Mouse (Mus musculus): ENCODE measurements around the gene Vwce.

The Vwce gene

DNA sequence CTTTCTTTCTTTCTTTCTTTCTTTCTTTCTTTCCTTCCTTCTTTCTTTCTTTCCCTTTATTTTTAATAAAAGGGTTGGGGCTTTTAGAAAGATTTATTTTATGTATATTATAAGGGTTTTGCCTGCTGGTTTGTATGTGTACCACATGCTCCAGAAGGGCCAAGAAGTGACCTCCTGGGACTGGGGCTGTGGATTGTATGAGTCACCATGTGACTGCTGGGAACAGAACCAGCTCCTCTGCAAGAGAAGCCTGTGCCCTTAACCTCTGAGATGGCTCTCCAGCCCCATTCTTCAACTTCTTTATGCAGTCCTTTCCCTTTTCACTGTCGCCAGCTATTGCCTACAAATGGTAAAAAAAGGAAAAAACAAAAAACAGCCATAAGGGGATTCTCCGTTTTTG, 11.6 kb downstream of the Vwce start:
- no peak for DNase-seq (ENCODE audit: low spot score)

DNA sequence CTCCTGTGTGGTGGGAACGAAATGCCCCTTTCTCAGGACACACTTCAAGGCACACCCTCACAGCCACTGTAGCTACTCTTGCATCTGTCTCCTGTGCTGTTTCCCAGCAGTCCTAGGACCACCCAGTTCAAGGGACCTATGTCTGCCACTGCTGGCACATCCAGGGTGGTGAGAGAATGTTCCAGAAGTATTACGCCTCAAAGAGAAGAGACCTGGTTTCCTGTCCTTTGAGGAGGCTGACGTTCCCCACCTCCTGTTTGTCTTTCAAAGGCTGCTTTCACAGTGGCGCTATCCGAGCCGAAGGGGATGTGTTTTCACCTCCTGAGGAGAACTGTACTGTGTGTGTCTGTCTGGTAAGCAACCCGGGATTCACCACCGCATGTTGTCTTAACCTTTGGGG, 14.1 kb downstream of the Vwce start:
- no peak for DNase-seq (ENCODE audit: low spot score)

DNA sequence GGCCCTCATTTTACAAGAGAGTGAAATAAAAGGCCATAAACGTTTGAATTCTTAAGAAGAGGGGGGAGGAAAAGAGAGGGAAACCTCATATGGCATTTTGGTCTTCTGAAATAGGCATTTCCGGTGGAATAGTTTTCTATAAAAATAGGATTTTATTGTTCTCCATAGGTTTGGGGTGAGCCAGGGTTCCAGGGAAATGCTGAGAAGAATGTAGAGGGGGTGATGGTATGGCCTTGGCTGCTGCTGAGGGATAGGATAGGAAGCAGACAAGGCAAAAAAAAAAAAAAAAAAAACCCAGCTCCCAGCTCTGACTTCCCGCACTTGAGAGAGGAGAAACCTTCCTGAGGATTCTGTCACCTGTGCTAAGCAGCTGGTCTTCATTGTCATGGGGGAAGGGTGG, 22.0 kb downstream of the Vwce start:
- no peak for DNase-seq (ENCODE audit: low spot score)

DNA sequence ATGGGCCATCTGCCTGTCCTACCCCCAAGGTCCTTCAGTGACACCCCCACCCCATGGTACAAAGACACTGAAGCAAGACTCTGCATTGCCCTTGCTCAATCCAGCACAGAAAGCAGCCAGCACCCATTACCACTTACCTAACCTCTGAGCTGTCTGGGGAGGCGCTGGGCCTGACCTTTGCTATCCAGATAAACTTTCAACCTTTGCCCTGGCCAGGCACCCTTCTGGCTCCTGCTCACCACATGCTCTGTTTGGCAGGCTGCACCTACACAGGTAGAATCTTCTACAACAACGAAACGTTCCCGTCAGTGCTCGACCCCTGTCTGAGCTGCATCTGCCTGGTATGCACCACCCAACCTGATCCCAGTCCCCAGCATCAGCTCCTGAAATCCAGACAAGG, 23.7 kb downstream of the Vwce start:
- no peak for DNase-seq (ENCODE audit: low spot score)

DNA sequence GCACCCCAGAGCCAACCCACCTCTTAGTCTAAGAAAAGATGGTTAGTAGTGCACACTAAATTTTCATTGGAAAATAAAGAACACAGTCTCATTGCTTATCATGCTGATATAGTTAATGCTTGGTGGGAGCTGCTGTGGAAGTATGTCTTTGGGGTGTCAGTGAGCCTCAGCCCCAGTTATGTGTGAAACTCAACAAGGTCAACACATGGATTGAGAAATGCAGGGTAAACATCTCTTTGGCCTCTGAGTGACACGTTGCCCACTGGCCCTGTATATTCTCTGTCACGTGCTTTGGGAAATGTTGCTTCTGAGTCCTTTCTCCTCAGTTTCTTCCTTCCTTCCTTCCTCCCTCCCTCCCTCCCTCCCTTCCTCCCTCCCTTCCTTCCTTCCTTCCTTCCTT, 24.4 kb downstream of the Vwce start:
- DNase-seq (ENCODE audit: low spot score): no peak

DNA sequence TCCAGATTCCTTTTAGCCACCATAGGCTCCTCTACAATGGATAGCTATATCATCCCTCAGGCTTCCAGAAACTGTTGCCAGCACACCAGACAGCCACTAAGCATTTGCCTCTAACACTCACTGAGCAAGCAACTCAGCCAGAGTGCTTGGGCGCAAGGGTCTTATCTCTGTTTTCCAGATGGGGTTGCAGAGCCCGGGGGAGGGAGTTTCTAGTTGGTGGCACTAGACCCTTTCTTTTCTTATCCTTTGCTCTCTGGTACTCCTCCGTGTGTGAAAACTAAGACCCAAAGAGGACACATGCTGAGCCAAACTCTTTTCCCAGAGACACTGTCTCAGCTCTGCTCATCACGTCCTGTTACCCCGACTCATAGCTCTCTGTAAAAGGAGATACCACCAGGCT, 27.4 kb downstream of the Vwce start:
- no peak for DNase-seq (ENCODE audit: low spot score)

DNA sequence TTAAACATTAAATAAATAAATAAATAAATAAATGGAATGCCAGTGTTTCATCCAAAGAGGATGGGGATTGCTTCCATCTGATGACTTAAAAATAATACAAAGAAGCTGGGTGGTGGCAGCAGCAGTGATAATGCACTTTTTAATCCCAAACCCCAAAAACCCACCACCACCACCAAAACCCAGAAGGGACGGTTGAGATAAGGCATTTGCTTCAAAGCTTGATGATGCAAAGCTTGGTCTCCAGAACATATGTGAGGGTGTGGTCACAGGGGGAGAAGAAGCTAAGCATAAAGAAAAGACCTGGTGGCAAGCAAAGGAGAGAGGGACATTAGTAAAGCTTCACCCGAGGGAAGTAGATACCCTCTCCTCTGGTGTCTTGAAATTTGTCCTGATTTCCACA, 27.9 kb downstream of the Vwce start:
- DNase-seq (ENCODE audit: low spot score): no peak

DNA sequence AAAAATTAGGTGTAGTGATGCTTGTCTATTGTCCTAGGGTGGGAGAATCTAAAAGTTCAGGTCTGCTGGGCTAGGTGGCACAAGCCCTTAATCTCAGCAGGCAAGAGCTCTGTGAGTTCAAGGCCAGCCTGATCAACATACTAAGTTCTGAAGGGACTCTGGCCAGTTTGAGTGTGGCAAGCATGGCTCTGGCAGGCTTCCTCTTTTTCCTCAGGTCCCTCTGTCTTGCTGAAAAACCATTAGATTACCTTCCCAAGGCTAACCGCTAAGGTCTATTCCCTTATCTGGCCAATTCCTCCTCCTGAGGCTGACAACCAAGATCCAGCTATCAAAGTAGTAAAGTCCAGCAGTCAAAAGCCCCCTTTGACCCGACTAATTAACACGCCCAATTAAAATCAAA, 28.7 kb downstream of the Vwce start:
- no peak for DNase-seq (ENCODE audit: low spot score)

DNA sequence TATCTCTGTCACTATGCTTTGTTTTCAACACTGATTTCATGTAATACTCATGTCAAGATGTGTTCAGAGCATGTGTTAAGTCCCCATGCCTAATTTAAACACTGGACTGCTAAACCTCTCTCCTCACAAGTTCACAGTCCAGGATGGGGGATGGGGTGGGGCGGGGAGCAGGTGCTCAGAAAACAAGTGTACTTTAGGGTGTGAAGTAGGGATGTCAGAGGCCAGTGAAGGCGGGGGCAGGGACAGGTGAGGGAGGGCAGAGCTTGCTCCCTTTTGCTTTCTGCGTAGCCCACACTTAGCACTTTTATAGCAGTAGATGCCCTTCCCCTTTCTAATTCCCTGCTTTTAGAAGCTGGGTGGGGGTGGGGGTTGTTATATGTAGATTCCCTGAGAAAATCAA, 31.1 kb downstream of the Vwce start:
- no peak for DNase-seq (ENCODE audit: low spot score)

DNA sequence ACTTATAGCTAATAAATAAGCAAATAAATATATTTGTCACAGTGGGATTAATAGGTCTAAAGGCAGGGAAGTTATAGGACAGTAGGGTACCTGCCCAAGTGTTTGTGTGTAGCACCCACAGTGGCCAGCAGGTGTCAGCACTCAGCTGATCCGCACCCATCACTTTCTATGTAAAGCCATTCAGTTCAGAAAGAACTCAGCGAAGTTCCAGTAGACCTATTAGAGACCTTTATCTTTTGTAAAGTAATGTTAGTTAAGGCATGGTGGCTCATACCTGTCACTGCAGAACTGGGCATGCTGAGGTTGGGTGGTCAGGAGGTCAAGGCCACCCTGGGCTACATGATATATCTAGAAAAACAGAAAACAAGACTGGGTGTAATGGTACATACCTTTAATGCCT, 31.5 kb downstream of the Vwce start:
- no peak for DNase-seq (ENCODE audit: low spot score)

DNA sequence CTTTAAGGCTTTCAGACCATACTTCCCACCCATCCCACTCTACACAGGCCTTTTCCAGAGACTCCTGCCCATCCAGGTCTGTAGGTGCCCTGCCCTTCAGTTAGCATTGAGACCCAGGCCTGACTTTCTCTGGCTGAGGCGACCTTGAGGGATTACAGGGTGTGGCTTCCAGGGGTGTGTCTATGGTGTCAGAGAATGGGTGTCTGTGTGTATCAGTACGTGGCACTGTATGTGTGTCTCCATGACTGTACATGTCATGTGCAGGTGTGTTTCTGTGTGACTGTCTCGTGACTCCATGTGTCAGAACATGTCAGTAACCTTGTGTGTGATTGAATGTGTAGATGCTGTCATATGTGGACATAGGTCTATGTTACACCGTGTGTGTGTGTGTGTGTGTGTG, 37.3 kb downstream of the Vwce start:
- no peak for DNase-seq (ENCODE audit: low spot score)

DNA sequence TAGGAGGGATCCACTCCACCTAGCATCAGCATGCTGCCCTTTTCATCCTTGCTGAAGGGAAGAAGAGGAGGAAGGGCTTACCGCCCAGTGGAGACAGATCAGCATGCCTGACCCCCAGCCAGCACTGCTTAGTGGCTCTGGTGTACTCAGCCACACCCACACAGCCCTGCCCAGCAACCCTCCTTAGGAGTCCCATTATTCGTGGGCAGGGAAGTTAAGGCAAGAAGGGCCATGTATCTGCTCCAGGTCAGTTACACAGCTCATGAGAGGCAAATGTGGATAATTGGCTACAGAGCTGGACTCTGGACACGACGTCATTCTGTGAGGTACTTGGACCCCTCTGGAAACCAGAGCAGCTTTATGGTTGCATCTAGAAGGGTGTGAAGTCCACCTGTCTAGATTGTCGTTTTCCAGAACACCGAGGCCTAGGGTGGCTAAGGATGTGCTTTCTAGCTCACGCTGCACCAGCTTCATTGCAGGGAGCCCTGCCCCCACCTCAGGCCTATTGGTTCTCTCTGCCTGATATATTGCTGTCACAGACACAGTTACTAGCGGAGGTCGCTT, 37.9 kb downstream of the Vwce start:
- no peak for DNase-seq (ENCODE audit: low spot score)

DNA sequence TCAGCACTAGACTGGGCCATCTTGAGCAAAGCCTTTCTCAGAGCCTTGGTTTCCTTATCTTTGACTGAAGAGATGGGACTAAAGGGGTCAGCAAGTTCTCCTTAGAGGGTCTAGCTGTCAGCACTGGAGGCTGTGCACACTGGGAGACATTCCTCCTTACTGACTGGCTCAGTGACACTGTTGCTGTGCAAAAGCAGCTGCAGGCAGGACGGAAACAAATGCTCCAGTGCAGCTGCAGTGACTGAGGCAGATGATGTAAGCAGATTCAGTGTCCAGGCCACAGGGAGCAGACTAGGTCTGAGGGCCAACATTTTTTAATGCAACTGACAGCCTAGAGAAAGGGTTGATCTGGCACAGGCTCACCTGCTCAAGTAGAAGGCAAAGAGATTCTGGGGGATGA, 39.3 kb downstream of the Vwce start:
- no peak for DNase-seq (ENCODE audit: low spot score)

DNA sequence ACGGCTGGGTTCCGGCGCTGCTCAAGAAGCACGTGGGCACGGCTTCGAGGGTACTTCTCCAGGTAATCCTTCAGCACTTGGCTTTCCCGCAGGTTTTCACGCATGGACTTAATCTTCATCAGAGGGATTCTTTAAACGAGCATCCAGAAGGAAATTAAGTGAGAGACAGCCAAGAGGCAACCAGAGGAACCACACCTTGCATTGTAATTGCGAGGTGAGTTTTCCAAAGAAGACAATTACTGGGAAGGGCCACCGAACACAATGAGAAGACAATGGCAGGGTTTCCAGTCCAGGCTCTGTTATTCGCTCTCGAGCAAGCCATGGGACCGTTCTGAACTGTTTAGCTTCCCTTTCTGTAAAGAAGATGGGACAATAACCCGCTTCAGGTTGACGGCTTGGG, 42.6 kb downstream of the Vwce start:
- DNase-seq (ENCODE audit: low spot score): no peak

DNA sequence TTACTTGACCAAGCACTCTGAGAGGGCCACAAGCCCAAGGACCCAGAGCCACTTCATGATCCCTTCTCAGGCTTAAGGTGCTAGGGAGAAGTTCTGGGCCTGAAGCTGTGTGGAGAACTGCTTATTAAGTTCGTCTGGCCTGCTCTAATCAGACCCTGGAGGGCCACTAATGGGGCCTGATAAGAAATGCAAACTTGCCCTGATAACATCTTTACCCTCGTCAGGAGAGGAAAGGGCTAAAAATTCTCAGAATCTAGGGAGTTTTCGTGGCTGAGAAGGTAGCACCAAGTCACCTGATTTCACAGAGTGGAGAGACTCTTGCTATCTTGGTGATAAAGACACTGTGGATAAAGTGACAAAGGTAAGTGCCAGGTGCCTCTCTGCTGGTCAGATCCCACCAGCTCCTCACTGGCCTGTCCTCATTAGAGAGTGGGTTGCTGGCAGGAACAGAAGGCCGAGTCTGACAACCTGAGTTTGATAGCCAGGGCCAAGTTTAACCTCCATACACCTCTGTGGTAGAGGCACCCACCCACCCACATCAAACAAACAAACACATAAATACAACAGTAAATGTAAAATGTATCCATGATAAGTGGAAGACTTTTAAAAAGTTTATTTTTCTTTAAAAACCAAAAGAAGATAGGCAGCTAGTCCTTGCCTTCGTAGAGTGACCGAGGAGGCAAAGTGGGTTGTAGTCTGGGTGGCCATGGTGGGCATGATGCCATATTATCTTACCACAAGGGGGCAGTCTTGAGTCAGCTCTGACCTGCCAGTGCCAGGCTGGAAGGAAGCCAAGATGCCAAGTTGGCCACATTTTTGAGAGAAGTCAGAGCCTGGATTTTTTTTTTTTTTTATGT, 44.1 kb downstream of the Vwce start, which contains the start of gene Pga5:
Pga5 (minus strand) TSS at position 157 of the 857 bp plus-strand sequence.
- DNase-seq (ENCODE audit: low spot score): peak; percentile 74

DNA sequence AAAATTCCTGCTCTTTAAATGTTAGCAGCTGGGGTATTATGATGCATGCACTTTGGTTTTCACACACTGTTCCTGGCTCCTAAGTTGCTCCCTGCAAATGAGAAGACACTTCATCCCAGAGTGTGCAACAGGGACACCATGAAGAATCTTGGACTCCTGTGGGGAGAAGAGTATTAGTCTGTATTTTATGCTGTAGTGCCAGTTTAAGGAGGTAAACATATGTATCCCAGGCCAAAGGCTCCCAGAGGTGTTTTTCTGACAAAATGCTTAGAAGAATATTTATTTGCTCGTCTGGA, 44.7 kb downstream of the Vwce start:
- DNase-seq (ENCODE audit: low spot score): no peak

DNA sequence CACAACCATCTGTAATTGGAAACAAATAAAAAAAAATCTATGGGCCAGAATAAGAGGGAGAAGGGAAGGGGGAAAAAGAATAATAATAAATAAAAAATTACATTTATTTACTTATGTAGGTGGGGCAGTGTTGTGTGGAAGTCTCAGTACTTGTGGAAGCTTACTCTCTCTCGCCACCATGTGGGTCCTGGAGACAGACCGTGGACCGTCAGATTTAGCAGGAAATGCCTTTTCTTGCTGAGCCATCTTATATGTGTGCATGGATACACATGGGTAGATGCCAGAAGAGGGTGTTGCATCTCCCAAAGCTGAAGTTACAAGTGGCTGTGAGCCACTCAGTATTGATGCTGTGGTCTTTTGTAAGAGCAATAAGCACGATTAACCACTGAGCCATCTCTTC, 47.6 kb downstream of the Vwce start:
- no peak for DNase-seq (ENCODE audit: low spot score)

DNA sequence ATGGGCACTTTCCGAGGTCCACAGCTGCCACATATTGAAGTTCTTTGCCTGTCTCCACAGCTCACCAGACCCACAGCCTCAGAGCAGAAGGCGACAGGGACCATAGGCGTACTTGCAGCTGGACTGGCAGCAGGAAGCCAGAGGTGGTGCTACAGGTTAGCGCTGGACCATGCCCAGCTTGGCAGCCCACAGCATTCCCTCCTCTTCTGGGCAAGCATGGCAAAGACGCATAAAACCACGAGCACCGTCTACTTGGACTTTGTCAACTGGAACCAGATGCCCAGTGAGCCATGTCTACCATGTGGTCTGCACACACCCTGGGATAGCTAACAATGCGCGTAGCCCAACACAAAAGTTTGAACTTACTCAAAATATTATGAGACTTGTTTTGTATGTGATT, 51.1 kb downstream of the Vwce start:
- DNase-seq (ENCODE audit: low spot score): no peak

DNA sequence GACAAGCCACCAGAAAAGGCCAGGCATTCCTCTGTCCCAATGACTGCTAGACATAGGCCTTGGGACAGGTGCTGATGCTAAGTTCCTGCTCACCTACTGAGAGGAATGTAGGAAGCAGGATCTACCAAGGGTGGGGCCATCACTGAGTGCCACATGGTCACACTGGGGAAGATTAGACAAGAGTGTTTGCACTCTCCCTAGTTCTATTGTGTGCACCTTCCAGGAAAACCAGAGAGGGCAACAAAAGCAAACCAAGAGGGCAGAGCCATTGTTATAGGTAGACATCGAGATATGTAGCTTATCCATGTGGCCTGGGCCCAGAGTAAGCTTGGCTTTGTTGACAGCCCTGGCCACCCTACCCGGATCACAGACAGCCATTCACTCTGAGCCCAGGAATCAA, 51.7 kb downstream of the Vwce start:
- DNase-seq (ENCODE audit: low spot score): no peak

DNA sequence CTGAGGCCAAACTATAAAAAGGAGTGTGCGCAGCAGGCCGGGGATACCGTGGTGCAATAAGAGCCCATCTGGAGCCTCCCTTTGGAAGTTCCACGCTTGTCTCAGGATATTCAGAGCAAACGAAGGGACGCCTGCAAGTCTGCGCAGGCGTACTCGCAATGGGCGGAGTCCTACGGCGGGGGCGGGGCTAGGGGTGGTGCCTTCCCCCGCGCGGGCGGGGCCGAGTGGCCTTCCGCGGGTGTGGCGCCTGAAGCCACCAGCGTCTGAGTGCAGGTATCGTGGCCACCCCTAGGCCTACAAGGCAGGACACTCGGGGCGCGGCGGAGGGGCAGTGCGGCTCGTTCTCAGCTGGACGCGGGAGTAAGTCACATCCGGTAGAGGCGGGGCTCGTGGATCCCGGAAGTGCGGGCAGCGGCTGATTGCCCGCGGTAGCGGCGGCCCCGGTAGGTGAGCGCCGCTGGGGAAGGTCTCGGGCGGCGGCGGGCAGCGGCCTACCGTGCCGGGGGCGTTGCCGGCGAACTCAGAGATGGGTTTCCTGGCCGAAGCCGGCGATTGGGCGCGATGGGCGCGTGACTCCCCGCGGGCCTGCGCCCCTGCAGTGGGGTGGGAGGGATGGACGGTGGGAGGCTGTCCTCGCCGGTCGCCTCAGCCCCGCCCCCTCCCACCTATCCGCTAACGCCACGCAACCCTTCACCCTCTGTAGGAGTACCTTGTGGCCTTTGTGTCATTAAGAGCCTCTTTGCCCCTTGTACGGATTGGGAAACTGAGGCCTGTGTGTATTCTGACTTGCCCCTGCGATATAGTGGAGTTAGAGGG, 54.7 kb downstream of the Vwce start, which contains the start of gene Vps37c:
Vps37c (plus strand) TSS at position 199 of the 816 bp plus-strand sequence.
- peak; percentile 82 for DNase-seq (ENCODE audit: low spot score)

DNA sequence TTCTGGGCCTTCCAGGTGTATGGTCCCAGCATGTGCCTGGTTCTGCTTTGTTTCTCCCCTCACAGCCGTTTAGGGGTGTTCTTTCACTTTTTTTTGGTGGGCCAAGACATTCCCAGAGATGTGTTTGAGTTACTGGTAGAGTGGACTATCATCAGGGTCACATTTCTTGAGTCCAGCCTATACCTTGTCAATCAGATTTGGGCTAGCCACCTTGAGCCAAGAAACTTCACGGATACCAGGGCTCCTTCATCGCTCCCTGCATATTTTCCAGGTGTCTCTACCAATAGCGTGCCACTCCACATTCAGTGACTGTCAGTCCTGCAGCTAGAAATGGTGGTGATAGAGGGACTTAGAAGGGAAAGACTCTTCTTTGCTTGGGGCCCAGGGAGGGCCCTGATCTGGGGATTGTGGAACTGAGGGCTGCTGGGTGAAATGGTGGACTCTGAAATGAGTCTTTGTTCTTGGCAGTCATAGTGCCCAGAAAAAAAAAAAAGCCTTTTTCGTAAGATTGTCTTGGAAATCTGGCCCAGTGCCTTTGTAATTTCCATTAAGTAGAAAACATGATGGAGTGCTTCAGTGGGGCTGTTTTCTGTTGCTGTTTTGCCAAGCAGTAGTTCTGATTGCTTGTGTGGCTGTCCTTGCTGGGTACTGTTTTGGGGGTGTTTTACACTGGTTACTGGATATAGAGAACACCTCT, 55.6 kb downstream of the Vwce start:
- DNase-seq (ENCODE audit: low spot score): no peak

DNA sequence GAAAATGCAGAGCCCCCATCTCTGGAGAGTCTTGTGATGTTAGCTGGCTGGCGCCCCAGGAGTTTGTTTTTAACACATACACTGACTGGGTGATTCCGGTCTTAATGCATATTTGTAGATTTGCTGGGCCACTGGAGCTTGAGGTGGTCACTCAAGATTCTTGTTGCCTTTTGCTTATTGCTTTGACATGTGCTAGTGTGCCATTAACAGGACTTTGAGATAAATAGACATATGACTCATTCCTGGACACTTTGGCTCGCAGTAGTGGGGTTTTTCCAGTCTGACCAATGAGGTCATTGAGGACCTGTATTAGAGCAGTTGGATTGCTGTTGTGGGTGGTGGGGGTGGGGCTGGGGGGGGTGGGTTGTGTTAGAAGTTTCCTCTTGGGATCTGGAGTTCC, 56.3 kb downstream of the Vwce start:
- DNase-seq (ENCODE audit: low spot score): no peak

DNA sequence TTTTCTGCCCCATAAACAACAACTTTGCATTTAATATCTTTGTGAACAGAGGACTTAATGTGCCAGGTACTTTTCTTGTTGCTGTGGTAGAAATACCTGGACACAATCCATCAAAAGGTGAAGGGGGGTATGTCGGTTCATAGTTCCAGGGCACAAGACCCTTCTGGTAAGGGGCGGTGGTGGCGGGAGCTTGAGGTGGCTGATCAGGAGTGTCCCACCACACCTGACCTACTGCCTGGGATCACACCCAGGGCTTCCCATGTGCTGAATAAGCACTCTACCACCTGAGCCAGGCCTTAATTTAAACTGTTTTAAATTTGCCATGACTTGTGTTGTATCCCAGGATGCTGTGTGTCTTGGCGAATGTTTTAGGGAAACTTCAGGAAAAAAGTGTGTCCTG, 57.1 kb downstream of the Vwce start:
- DNase-seq (ENCODE audit: low spot score): no peak

Measured in left cerebral cortex, adult 11 months (tissue).